Mouse (Mus musculus): Measurements from ENCODE around the gene B3galnt1. TPM values are rescaled to one million over a fixed set of nuclear protein-coding genes. Genes with fewer than 3 reads are reported as not detected.

B3galnt1 gene
- total and polyA plus RNA-seq, 3 experiments, result 1.6 to 2.3 (median 2.0) TPM

- Histone ChIP-seq H3K9ac (ENCODE audit: low read depth, low read length) (no peak overlapping the region), H3K27me3 (ENCODE audit: control insufficient read depth, insufficient read depth, low read length) (no peaks in the 10 kb centered on the region), H3K4me3 (no peak overlapping the region), H3K27ac (no peak overlapping the region), H3K36me3 (ENCODE audit: control insufficient read depth, insufficient read depth, low read length) (no peaks in the 10 kb centered on the region), H3K79me2 (replicated peaks; ENCODE audit: control insufficient read depth, insufficient read depth, low read length) (no peaks in the 10 kb centered on the region), H3K4me1 (ENCODE audit: control insufficient read depth, insufficient read depth, low read length) (no peaks in the 10 kb centered on the region)
- 75% methylated on average over 4 of the region's 4 CpGs for WGBS
- intact Hi-C loops (cut with DNase I), result no loop called here
- TF ChIP-seq CTCF (IDR thresholded peaks at IDR 0.05), result no peak
- no peak for TF ChIP-seq POLR2A (IDR thresholded peaks at IDR 0.05; ENCODE audit: insufficient read depth, low read depth, low read length)
- no peak for TF ChIP-seq EP300 (IDR thresholded peaks at IDR 0.05; ENCODE audit: insufficient read depth, low read depth, low read length)
- no peak for DNase-seq
These were observed 66.1 kb downstream of the B3galnt1 start for GRCm38 (mm10) chr3:69532687-69533086.

GRCm38 (mm10) chr3:69531511-69531910, 67.2 kb downstream of the B3galnt1 start:
- no peak for DNase-seq
- 78% methylated on average over 9 of the region's 9 CpGs for WGBS
- Histone ChIP-seq H3K9ac (ENCODE audit: low read depth, low read length) (no peak overlapping the region), H3K79me2 (replicated peaks; ENCODE audit: control insufficient read depth, insufficient read depth, low read length) (no peaks in the 10 kb centered on the region; the same call in 1 of the 2 replicates), H3K27me3 (ENCODE audit: control insufficient read depth, insufficient read depth, low read length) (no peaks in the 10 kb centered on the region), H3K36me3 (ENCODE audit: control insufficient read depth, insufficient read depth, low read length) (no peaks in the 10 kb centered on the region), H3K4me1 (ENCODE audit: control insufficient read depth, insufficient read depth, low read length) (no peaks in the 10 kb centered on the region), H3K27ac (no peak overlapping the region), H3K4me3 (no peak overlapping the region)
- TF ChIP-seq POLR2A (IDR thresholded peaks at IDR 0.05; ENCODE audit: insufficient read depth, low read depth, low read length), result no peak
- no peak for TF ChIP-seq EP300 (IDR thresholded peaks at IDR 0.05; ENCODE audit: insufficient read depth, low read depth, low read length)
- no peak for TF ChIP-seq CTCF (IDR thresholded peaks at IDR 0.05)
- intact Hi-C loops (cut with DNase I), result no loop called here

GRCm38 (mm10) chr3:69529576-69529975, 69.2 kb downstream of the B3galnt1 start:
- Histone ChIP-seq H3K4me3 (no peak overlapping the region), H3K36me3 (ENCODE audit: control insufficient read depth, insufficient read depth, low read length) (no peaks in the 10 kb centered on the region), H3K9ac (ENCODE audit: low read depth, low read length) (no peak overlapping the region), H3K27ac (no peak overlapping the region), H3K27me3 (ENCODE audit: control insufficient read depth, insufficient read depth, low read length) (no peaks in the 10 kb centered on the region), H3K4me1 (ENCODE audit: control insufficient read depth, insufficient read depth, low read length) (peaks cover 1% of the 10 kb centered on the region), H3K79me2 (replicated peaks; ENCODE audit: control insufficient read depth, insufficient read depth, low read length) (no peaks in the 10 kb centered on the region; the same call in 1 of the 2 replicates)
- intact Hi-C loops (cut with DNase I), result no loop called here
- no peak for DNase-seq
- TF ChIP-seq POLR2A (IDR thresholded peaks at IDR 0.05; ENCODE audit: insufficient read depth, low read depth, low read length), result no peak
- no peak for TF ChIP-seq EP300 (IDR thresholded peaks at IDR 0.05; ENCODE audit: insufficient read depth, low read depth, low read length)
- no peak for TF ChIP-seq CTCF (IDR thresholded peaks at IDR 0.05)
- 47% methylated on average over 7 of the region's 7 CpGs for WGBS

- Histone ChIP-seq H3K4me1 (ENCODE audit: control insufficient read depth, insufficient read depth, low read length) (peaks cover 3% of the 10 kb centered on the region), H3K36me3 (ENCODE audit: control insufficient read depth, insufficient read depth, low read length) (no peaks in the 10 kb centered on the region), H3K27me3 (ENCODE audit: control insufficient read depth, insufficient read depth, low read length) (no peaks in the 10 kb centered on the region), H3K9ac (ENCODE audit: low read depth, low read length) (no peak overlapping the region), H3K79me2 (replicated peaks; ENCODE audit: control insufficient read depth, insufficient read depth, low read length) (no peaks in the 10 kb centered on the region; the same call in 1 of the 2 replicates), H3K27ac (no peak overlapping the region), H3K4me3 (no peak overlapping the region)
- TF ChIP-seq POLR2A (IDR thresholded peaks at IDR 0.05; ENCODE audit: insufficient read depth, low read depth, low read length) (no peak), CTCF (IDR thresholded peaks at IDR 0.05) (no peak), EP300 (IDR thresholded peaks at IDR 0.05; ENCODE audit: insufficient read depth, low read depth, low read length) (no peak)
- WGBS, result 89% methylated on average over 1 of the region's 1 CpGs
- intact Hi-C loops (cut with DNase I), result no loop called here
- no peak for DNase-seq
These were observed 71.4 kb downstream of the B3galnt1 start for GRCm38 (mm10) chr3:69527384-69527783.

GRCm38 (mm10) chr3:69525072-69525529, 73.7 kb downstream of the B3galnt1 start:
- 46% methylated on average over 8 of the region's 8 CpGs for WGBS
- H3K79me2 ChIP-seq (replicated peaks; ENCODE audit: control insufficient read depth, insufficient read depth, low read length), result no peaks in the 10 kb centered on the region; the same call in 1 of the 2 replicates
- intact Hi-C loops (cut with DNase I), result no loop called here
- H3K27me3 ChIP-seq (ENCODE audit: control insufficient read depth, insufficient read depth, low read length), result no peaks in the 10 kb centered on the region
- no peaks in the 10 kb centered on the region for H3K36me3 ChIP-seq (ENCODE audit: control insufficient read depth, insufficient read depth, low read length)
- DNase-seq, result no peak
- H3K4me3 ChIP-seq, result no peak overlapping the region
- TF ChIP-seq POLR2A (IDR thresholded peaks at IDR 0.05; ENCODE audit: insufficient read depth, low read depth, low read length) (no peak), CTCF (IDR thresholded peaks at IDR 0.05) (no peak), EP300 (IDR thresholded peaks at IDR 0.05; ENCODE audit: insufficient read depth, low read depth, low read length) (no peak)
- no peak overlapping the region for H3K27ac ChIP-seq
- no peak overlapping the region for H3K9ac ChIP-seq (ENCODE audit: low read depth, low read length)
- H3K4me1 ChIP-seq (ENCODE audit: control insufficient read depth, insufficient read depth, low read length), result peaks cover 3% of the 10 kb centered on the region

GRCm38 (mm10) chr3:69524356-69525071, 74.2 kb downstream of the B3galnt1 start:
- TF ChIP-seq POLR2A (IDR thresholded peaks at IDR 0.05; ENCODE audit: insufficient read depth, low read depth, low read length) (no peak), EP300 (IDR thresholded peaks at IDR 0.05; ENCODE audit: insufficient read depth, low read depth, low read length) (no peak), CTCF (IDR thresholded peaks at IDR 0.05) (no peak)
- H3K27me3 ChIP-seq (ENCODE audit: control insufficient read depth, insufficient read depth, low read length), result no peaks in the 10 kb centered on the region
- no peak overlapping the region for H3K9ac ChIP-seq (ENCODE audit: low read depth, low read length)
- no peak overlapping the region for H3K27ac ChIP-seq
- H3K4me3 ChIP-seq, result no peak overlapping the region
- H3K4me1 ChIP-seq (ENCODE audit: control insufficient read depth, insufficient read depth, low read length), result peaks cover 3% of the 10 kb centered on the region
- intact Hi-C loops (cut with DNase I), result no loop called here
- no peaks in the 10 kb centered on the region for H3K36me3 ChIP-seq (ENCODE audit: control insufficient read depth, insufficient read depth, low read length)
- no peaks in the 10 kb centered on the region; the same call in 1 of the 2 replicates for H3K79me2 ChIP-seq (replicated peaks; ENCODE audit: control insufficient read depth, insufficient read depth, low read length)
- DNase-seq, result peak in 1 of 2 experiments; percentile 47
- WGBS, result 58% methylated on average over 8 of the region's 8 CpGs

Other genes starting within 250 kb of the B3galnt1 start
- gene Nmd3, start 123.0 kb upstream of the B3galnt1 start, total RNA-seq (2021), result 10 to 100 TPM; 37.3 to 44.8 TPM
- 20.9 and 21.4 TPM in 2 replicates for gene Nmd3, start 123.0 kb upstream of the B3galnt1 start, polyA plus RNA-seq (2012; rRNA removed)

Data from heart, adult 2 months (tissue).